Mouse (Mus musculus): ENCODE results near the gene Gss.
A peak's percentile ranks its signal among the peaks of the same experiment; 100 is the strongest.

Gss gene

DNA sequence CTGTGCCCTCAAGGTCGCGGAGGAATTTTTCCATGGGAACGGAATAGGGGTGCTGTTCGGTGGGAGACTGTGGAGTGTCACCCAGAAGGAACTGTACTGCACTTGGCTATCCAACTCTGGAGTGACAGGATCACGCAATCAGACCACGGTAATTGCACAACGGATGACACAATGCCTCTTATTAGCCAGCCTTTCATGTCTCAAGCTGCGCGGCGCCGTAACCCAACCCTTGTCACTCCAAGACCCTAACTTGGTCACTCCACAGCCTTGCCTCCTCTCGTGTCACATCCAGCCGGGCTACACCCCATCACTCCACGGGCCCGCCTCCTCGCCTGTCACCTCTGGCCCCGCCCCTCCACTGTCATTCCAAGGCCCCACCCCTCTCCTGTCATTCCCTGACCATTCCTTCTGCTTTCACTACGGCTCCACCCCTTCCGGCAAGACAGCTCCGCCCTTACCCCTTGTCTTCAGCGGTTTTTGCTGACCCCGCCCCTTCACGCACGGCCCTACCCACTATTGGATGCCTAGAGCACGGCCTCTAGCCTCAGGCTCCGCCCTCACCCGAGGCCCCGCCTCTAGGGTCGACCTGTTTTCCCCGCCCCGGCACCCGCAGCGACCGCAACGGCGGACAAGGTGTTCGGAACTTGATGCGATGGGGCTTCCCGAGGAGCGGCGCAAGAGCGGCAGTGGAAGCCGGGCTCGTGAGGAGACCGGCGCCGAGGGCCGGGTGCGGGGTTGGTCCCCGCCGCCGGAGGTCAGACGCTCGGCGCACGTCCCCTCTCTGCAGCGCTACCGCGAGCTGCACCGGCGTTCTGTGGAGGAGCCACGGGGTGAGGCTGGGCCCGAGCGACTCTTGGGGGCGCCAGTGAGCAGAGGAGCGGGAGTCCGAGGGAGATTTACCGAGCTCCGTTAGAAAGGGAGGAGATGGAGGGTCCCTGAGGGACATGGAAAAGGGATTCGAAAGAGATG lies 74.9 kb downstream of the Gss start, which contains the start of the genes Acss2 and Ggt7:
Acss2 (plus strand) TSS at position 494 of the 969 bp plus-strand sequence.
Ggt7 (minus strand) TSS at position 783 of the 969 bp plus-strand sequence.
- DNase-seq (ENCODE audit: low read depth, low spot score): peak; percentile 98

DNA sequence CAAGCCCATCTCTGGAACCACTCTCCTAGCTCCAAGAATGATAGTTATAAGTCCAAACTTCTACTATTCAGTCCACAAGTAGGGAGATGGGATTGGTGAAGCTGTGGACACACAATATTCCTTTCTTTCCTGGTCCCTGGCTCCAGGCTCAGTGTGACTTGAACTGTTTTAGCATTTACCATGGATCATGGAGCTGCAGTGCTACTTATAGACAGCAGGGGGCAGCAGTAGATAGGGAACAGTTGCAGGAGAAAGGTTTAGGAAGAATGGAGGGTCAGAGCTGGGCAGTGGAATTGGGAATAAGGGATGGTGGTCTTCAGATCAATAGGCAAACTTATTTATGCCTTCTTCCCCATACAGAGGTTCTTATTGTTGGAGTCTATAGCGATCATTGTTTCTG lies 76.7 kb downstream of the Gss start:
- DNase-seq (ENCODE audit: low read depth, low spot score): peak; percentile 25

DNA sequence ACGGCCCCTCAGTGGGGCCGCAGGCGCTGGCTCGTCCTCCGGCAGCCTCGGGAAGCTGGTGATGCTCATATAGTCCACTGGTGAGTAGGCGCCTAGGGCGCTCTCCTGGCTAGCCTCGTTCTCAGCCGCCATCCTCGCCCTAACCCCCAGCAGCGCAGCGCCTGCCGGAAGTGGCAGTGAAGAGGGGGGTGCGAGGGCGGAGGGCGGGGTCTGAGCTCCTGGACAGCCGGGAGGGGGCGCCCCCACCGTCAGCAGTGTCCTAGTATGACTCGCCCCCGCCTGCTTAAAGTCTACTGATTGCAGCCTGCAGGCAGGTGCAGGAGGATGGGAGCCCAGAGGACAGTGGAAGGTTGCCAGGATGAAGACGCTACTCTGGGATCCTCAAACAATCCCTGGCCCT lies 77.9 kb downstream of the Gss start:
- peak; percentile 43 for DNase-seq (ENCODE audit: low read depth, low spot score)

DNA sequence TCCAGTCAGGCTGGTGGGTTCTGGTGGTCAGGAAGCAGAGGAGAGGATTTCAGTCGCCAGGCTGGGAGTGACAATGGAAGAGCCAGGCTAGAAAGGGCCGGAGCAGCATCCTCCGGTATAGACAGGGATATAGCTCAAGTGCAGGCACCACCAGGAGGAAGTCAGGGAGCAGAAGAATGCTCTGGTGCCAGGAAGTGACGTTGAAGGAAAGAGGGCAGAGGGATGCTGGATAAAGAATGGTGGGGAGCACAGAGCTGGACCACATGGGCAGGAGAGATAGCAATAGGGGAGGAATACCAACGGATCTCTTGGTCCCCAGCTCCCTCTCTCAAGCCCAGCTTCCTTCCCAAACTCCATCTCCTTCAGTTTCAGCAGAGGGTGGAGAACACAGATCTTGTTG lies 79.1 kb downstream of the Gss start:
- DNase-seq (ENCODE audit: low read depth, low spot score): no peak

Data from ES-CJ7 (cell line).